Mouse (Mus musculus): ENCODE results near the gene Rsrc1. TPM values are rescaled to one million over a fixed set of nuclear protein-coding genes. Genes with fewer than 3 reads are reported as not detected.

The Rsrc1 gene
- total RNA-seq, 1 experiment = 13.2 TPM

DNA sequence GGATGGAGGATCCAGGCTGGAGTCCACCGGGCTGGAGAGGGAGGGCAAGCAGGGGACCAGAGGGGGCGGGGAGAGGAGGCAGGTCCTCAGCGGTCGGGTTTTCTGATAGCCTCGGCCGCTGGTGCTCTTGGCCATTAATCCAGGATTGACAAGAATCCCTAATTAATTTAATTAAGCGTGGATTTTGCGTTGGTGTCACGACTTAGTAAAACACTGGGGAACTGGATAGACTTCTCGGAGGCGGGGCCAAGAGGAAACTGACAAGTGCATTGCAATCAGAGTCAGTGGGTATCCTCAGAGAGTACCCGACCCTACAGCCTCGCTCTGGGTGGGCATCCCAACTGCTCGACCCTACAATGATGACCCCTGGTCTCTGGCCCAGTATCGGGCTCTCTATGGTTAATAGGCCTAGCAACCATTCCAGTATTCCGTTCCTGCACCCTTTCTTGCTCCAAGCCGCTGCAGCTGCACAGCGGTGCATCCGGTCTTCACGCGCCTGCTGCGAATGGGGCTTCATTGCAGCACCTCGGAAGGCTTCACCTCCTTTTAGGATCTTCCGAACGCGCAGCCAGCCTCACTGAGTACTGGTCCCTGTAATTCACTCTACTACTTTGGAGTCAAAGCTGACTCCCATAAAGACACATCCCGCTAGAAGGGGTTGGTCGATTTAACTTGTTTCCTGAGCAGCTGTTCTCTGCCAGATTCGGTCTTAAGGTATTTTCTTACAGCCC lies 1.2 kb downstream of the Rsrc1 start:
- no peak for DNase-seq (ENCODE audit: low read depth, low spot score)
- TF ChIP-seq HCFC1 (IDR thresholded peaks at IDR 0.05; ENCODE audit: borderline replicate concordance, insufficient read depth, low read length) = no peak
- TF ChIP-seq MAFK (IDR thresholded peaks at IDR 0.05; ENCODE audit: insufficient read depth, low read depth, low read length) = no peak
- no peak for TF ChIP-seq CHD2 (IDR thresholded peaks at IDR 0.05; ENCODE audit: low read depth, low read length)
- no peak for TF ChIP-seq ZNF384 (IDR thresholded peaks at IDR 0.05; ENCODE audit: low read depth, low read length)
- no peak for TF ChIP-seq ZC3H11A (IDR thresholded peaks at IDR 0.05; ENCODE audit: borderline replicate concordance, low read depth, low read length)
- H3K27ac ChIP-seq (ENCODE audit: insufficient read depth, low read depth, low read length, poor library complexity, severe bottlenecking) = no peak overlapping the region
- in situ Hi-C loops (cut with MboI; ENCODE audit: low sequenced_read_pairs in 2 of 2, unreplicated experiment in 2 of 2) = no loop called here
- H3K9ac ChIP-seq (ENCODE audit: insufficient read depth, low read depth, low read length, poor library complexity, severe bottlenecking) = no peak overlapping the region
- H3K9me3 ChIP-seq (ENCODE audit: control insufficient read depth, insufficient read depth, low read depth, low read length) = no peaks in the 10 kb centered on the region
- no peaks in the 10 kb centered on the region for H3K36me3 ChIP-seq (ENCODE audit: control insufficient read depth, insufficient read depth, low read length, poor library complexity, severe bottlenecking)
- peaks cover 0 to 5% of the 10 kb centered on the region in 2 experiments; a peak in 1 of 4 replicates for H3K4me1 ChIP-seq (ENCODE audit: control insufficient read depth in 2 of 2, insufficient read depth in 2 of 2, low read length in 2 of 2, poor library complexity in 1 of 2)
- peak overlapping the region; percentile 14 to 49; a peak in 3 of 4 replicates for H3K4me3 ChIP-seq (ENCODE audit: insufficient read depth in 1 of 2, low read depth in 1 of 2, low read length in 2 of 2, poor library complexity in 1 of 2, severe bottlenecking in 1 of 2)

- Histone ChIP-seq H3K4me3 (ENCODE audit: insufficient read depth in 1 of 2, low read depth in 1 of 2, low read length in 2 of 2, poor library complexity in 1 of 2, severe bottlenecking in 1 of 2) (no peak overlapping the region), H3K9me3 (ENCODE audit: control insufficient read depth, insufficient read depth, low read depth, low read length) (no peaks in the 10 kb centered on the region), H3K9ac (ENCODE audit: insufficient read depth, low read depth, low read length, poor library complexity, severe bottlenecking) (no peak overlapping the region), H3K4me1 (ENCODE audit: control insufficient read depth in 2 of 2, insufficient read depth in 2 of 2, low read length in 2 of 2, poor library complexity in 1 of 2) (peaks cover 0 to 5% of the 10 kb centered on the region in 2 experiments; a peak in 1 of 4 replicates), H3K36me3 (ENCODE audit: control insufficient read depth, insufficient read depth, low read length, poor library complexity, severe bottlenecking) (no peaks in the 10 kb centered on the region), H3K27ac (ENCODE audit: insufficient read depth, low read depth, low read length, poor library complexity, severe bottlenecking) (no peak overlapping the region)
- in situ Hi-C loops (cut with MboI; ENCODE audit: low sequenced_read_pairs in 2 of 2, unreplicated experiment in 2 of 2) = no loop called here
- no peak for TF ChIP-seq MAFK (IDR thresholded peaks at IDR 0.05; ENCODE audit: insufficient read depth, low read depth, low read length)
- TF ChIP-seq ZC3H11A (IDR thresholded peaks at IDR 0.05; ENCODE audit: borderline replicate concordance, low read depth, low read length) = no peak
- TF ChIP-seq CHD2 (IDR thresholded peaks at IDR 0.05; ENCODE audit: low read depth, low read length) = no peak
- no peak for TF ChIP-seq ZNF384 (IDR thresholded peaks at IDR 0.05; ENCODE audit: low read depth, low read length)
- no peak for TF ChIP-seq HCFC1 (IDR thresholded peaks at IDR 0.05; ENCODE audit: borderline replicate concordance, insufficient read depth, low read length)
- DNase-seq (ENCODE audit: low read depth, low spot score) = no peak
These were observed 2.3 kb downstream of the Rsrc1 start for GRCm38 (mm10) chr3:66983481-66983880.

- TF ChIP-seq HCFC1 (IDR thresholded peaks at IDR 0.05; ENCODE audit: borderline replicate concordance, insufficient read depth, low read length) = peak; percentile 80
- no peak for TF ChIP-seq MAFK (IDR thresholded peaks at IDR 0.05; ENCODE audit: insufficient read depth, low read depth, low read length)
- Histone ChIP-seq H3K9me3 (ENCODE audit: control insufficient read depth, insufficient read depth, low read depth, low read length) (no peaks in the 10 kb centered on the region), H3K4me1 (ENCODE audit: control insufficient read depth in 2 of 2, insufficient read depth in 2 of 2, low read length in 2 of 2, poor library complexity in 1 of 2) (0 out of 4 replicates have a peak, but pooled peaks cover 0 to 2% of the 10 kb centered on the region in 2 experiments), H3K36me3 (ENCODE audit: control insufficient read depth, insufficient read depth, low read length, poor library complexity, severe bottlenecking) (no peaks in the 10 kb centered on the region), H3K27ac (ENCODE audit: insufficient read depth, low read depth, low read length, poor library complexity, severe bottlenecking) (no peak overlapping the region), H3K4me3 (ENCODE audit: insufficient read depth in 1 of 2, low read depth in 1 of 2, low read length in 2 of 2, poor library complexity in 1 of 2, severe bottlenecking in 1 of 2) (peak overlapping the region; percentile 82 to 93), H3K9ac (ENCODE audit: insufficient read depth, low read depth, low read length, poor library complexity, severe bottlenecking) (peak overlapping the region; percentile 90)
- in situ Hi-C loops (cut with MboI; ENCODE audit: low sequenced_read_pairs in 2 of 2, unreplicated experiment in 2 of 2) = no loop called here
- DNase-seq (ENCODE audit: low read depth, low spot score) = no peak
These were observed 4.5 kb downstream of the Rsrc1 start for GRCm38 (mm10) chr3:66985539-66986286.

- TF ChIP-seq ZC3H11A (IDR thresholded peaks at IDR 0.05; ENCODE audit: borderline replicate concordance, low read depth, low read length) = no peak
- no peak for TF ChIP-seq ZNF384 (IDR thresholded peaks at IDR 0.05; ENCODE audit: low read depth, low read length)
- TF ChIP-seq MAFK (IDR thresholded peaks at IDR 0.05; ENCODE audit: insufficient read depth, low read depth, low read length) = no peak
- no peak for TF ChIP-seq HCFC1 (IDR thresholded peaks at IDR 0.05; ENCODE audit: borderline replicate concordance, insufficient read depth, low read length)
- no peak for TF ChIP-seq CHD2 (IDR thresholded peaks at IDR 0.05; ENCODE audit: low read depth, low read length)
- Histone ChIP-seq H3K36me3 (ENCODE audit: control insufficient read depth, insufficient read depth, low read length, poor library complexity, severe bottlenecking) (no peaks in the 10 kb centered on the region), H3K9ac (ENCODE audit: insufficient read depth, low read depth, low read length, poor library complexity, severe bottlenecking) (peak overlapping the region; percentile 90), H3K4me3 (ENCODE audit: insufficient read depth in 1 of 2, low read depth in 1 of 2, low read length in 2 of 2, poor library complexity in 1 of 2, severe bottlenecking in 1 of 2) (peak overlapping the region; percentile 82 to 93), H3K4me1 (ENCODE audit: control insufficient read depth in 2 of 2, insufficient read depth in 2 of 2, low read length in 2 of 2, poor library complexity in 1 of 2) (no peaks in the 10 kb centered on the region), H3K27ac (ENCODE audit: insufficient read depth, low read depth, low read length, poor library complexity, severe bottlenecking) (no peak overlapping the region), H3K9me3 (ENCODE audit: control insufficient read depth, insufficient read depth, low read depth, low read length) (no peaks in the 10 kb centered on the region)
- in situ Hi-C loops (cut with MboI; ENCODE audit: low sequenced_read_pairs in 2 of 2, unreplicated experiment in 2 of 2) = no loop called here
- no peak for DNase-seq (ENCODE audit: low read depth, low spot score)
These were observed 5.0 kb downstream of the Rsrc1 start for GRCm38 (mm10) chr3:66986287-66986560.

Measured in ES-E14 (cell line).